Comparison of ENCODE assay signal across 10 mouse cellular contexts in the genomic region with DNA sequence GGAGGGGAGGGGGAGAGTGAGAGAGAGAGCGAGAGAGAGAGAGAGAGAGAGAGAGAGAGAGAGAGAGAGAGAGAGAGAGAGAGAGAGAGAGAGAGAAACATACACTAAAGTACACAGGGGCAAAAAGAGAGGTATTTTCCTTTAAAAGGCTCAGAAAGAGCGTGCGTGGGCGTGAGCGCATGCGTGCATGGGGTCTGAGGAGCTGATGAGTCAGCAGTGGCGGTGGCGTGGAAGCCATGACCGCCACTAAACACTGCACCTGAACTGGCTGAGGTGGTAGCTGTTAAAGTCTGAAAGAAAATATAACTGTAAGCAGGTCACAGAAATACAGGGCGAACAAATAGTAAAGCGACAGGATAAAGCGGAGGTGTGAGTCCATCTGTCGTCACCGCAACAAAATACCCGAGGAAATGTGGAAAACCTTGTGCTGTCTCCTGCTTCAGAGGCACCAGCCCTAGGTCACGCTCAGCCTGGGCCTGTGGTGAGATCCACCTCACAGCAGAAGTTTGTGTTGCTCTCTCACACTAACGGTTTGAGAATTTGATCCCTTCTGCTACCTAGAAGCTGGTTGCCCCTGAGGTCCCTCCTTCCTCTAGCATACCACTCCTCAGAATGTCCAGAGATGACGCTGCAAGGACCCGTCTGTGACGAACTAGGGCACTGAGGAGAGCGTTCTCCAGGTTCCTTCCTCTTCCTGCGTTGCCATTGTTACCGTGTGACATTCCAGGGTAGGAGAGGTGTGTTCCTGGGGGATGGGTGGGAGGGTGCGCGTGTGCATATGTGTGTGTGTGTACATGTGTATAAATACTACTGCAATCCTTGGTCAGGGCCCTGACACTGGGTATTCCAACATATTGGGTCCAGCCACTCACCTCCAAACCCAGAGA. TPM values are rescaled to one million over a fixed set of nuclear protein-coding genes. Genes with fewer than 3 reads are reported as not detected.
A peak's percentile ranks its signal among the peaks of the same experiment; 100 is the strongest.
DNase-seq lines count a peak whose midpoint lies in the region; ATAC-seq and TF ChIP-seq lines count a peak whose summit lies in the region.
"Had no signal": no experiment of that assay in that cellular context is flagged by ENCODE, and none has a peak within 500 bp of the region (broad histone marks: within the 10 kb centered on the region; RNA-seq: fewer than 3 reads in every experiment).

No protein-coding gene starts in this region.

- H3K27ac ChIP-seq in ES-E14 (ENCODE audit: insufficient read depth, low read depth, low read length, poor library complexity, severe bottlenecking) = no peak overlapping the region
- H3K27ac ChIP-seq: forebrain, embryonic 13.5 days had no signal

- intact Hi-C loops in left cerebral cortex, postnatal 36 days (cut with DNase I) = no loop called here

- in situ Hi-C loops in ES-E14 (cut with MboI; ENCODE audit: low sequenced_read_pairs in 2 of 2, unreplicated experiment in 2 of 2) = no loop called here

- peaks cover 0 to 6% of the 10 kb centered on the region in 2 experiments; a peak in 1 of 4 replicates for H3K4me1 ChIP-seq in ES-E14 (ENCODE audit: control insufficient read depth in 2 of 2, insufficient read depth in 2 of 2, low read length in 2 of 2, poor library complexity in 1 of 2)
- H3K4me1 ChIP-seq: forebrain, embryonic 13.5 days had no signal

- peak; percentile 35 to 56 for DNase-seq in kidney, postnatal 4 days
- DNase-seq in kidney, postnatal 14 days = no peak
- peak; percentile 8 for DNase-seq in CD4-positive helper T cell, adult 2 months (ENCODE audit: low read depth, low spot score)
- DNase-seq in ES-E14 (ENCODE audit: low read depth, low spot score) = no peak
- peak; percentile 6 to 14 for DNase-seq in left cerebral cortex, postnatal 36 days (ENCODE audit: low spot score in 2 of 2)
- no peak for DNase-seq in spleen, postnatal 14 days (ENCODE audit: low spot score in 2 of 2)
- DNase-seq: adrenal gland, postnatal 10 days; layer of hippocampus, adult 9-11 months had no signal

- peak overlapping the region in 1 of 2 experiments; percentile 23; a peak in 1 of 4 replicates for H3K4me3 ChIP-seq in ES-E14 (ENCODE audit: insufficient read depth in 1 of 2, low read depth in 1 of 2, low read length in 2 of 2, poor library complexity in 1 of 2, severe bottlenecking in 1 of 2)
- H3K4me3 ChIP-seq: forebrain, embryonic 13.5 days had no signal

- H3K9ac ChIP-seq in ES-E14 (ENCODE audit: insufficient read depth, low read depth, low read length, poor library complexity, severe bottlenecking) = peak overlapping the region; percentile 46; the same call in 1 of the 2 replicates
- H3K9ac ChIP-seq: forebrain, embryonic 13.5 days had no signal

- ATAC-seq in granulocyte monocyte progenitor cell, adult 5-6 weeks (replicated peaks; ENCODE audit: poor library complexity, severe bottlenecking) = no peak
- ATAC-seq: forebrain, embryonic 13.5 days had no signal

- no peaks in the 10 kb centered on the region for H3K9me3 ChIP-seq in ES-E14 (ENCODE audit: control insufficient read depth, insufficient read depth, low read depth, low read length)
- H3K9me3 ChIP-seq: forebrain, embryonic 13.5 days had no signal

- H3K36me3 ChIP-seq in ES-E14 (ENCODE audit: control insufficient read depth, insufficient read depth, low read length, poor library complexity, severe bottlenecking) = no peaks in the 10 kb centered on the region

TF ChIP-seq in ES-E14, 5 proteins besides CTCF, POLR2A, EP300 and RAD21:
- TF ChIP-seq MAFK (IDR thresholded peaks at IDR 0.05; ENCODE audit: insufficient read depth, low read depth, low read length) = peak; percentile 79
- TF ChIP-seq ZC3H11A (IDR thresholded peaks at IDR 0.05; ENCODE audit: borderline replicate concordance, low read depth, low read length) = no peak

RNA-seq across cellular contexts. Expression of a gene that starts 38.8 kb away (rescaled TPM):
- 0.04 and 0.11 TPM in 2 replicates for total RNA-seq in ES-E14 (2012; rRNA removed)
- under 1 TPM; 0.11 to 0.32 TPM for total RNA-seq in left cerebral cortex, postnatal 36 days (2021)
- not detected in 2 replicates for total RNA-seq in granulocyte monocyte progenitor cell, adult 5-6 weeks (2014; fragmentation: Nextera tagmentation)
- total RNA-seq in granulocyte monocyte progenitor cell, adult 5-6 weeks (2017) = not detected in 2 replicates

Comparison
In these comparisons a context has a peak if more than half of its experiments do, and no peak if none do; other contexts are left out.
1. DNase-seq: peak in kidney, postnatal 4 days (2 of 2), CD4-positive helper T cell, adult 2 months (single experiment) and left cerebral cortex, postnatal 36 days (2 of 2); none in kidney, postnatal 14 days (single experiment), ES-E14 (single experiment) and spleen, postnatal 14 days (0 of 2).